Mouse (Mus musculus) spleen, postnatal 14 days (tissue): ENCODE data around the gene Slain1.

ENCODE experiments used
- DNase-seq, 2 experiments: peaks; one replicate each; pipeline ENCODE4 v3.0.0; 2021 to 2022; ENCODE audit warnings: low spot score in 2 of 2

Slain1 gene

DNA sequence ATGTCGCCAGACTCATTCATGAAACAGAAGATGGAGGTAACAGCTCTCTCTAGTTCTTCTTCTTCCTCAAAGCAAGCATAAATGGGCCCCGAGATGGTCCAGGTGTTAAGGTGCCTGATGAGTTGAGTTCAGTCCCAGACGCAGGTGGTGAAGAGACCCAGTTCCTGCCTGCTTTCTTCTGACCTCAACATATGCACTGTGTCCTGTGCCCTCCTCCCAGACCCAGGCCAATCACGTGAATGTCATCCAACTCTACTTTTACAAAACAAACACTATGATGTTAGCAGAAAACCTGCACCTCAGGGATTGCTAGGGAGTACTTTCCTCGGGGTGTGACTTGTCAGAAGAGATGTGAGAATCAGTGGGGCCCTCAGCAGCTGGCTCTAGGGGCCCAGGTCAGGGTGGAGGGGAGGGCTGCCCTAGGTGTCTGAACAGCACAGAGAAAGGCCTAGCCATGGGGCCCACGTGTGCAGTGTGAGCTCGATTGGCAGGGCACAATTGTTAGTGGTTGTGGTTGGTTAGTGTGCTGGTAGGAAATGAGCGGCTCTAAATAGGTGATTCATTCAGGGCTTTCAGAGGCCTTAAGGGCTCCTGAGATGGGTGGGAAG is 16.4 kb downstream of the Slain1 start:
- no peak for DNase-seq

DNA sequence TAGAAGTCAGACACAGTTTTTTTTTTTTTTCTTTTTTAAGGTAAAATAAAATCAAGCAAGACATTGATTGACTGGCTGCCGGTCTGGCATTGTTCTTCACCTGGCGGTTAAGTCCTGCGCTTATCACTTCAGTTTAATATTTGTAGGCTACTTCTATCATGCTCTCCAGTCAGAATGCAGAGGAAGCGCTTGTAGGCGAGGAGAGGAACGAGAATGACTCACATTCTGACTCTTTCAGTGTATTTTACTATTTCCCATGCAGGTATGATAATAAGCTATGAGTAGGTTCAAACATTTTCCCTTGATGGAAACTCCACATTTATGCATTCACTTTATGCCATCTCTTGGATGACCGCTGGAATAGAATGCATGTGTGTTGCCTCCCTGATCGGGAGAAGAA is 17.0 kb downstream of the Slain1 start:
- DNase-seq: no peak

DNA sequence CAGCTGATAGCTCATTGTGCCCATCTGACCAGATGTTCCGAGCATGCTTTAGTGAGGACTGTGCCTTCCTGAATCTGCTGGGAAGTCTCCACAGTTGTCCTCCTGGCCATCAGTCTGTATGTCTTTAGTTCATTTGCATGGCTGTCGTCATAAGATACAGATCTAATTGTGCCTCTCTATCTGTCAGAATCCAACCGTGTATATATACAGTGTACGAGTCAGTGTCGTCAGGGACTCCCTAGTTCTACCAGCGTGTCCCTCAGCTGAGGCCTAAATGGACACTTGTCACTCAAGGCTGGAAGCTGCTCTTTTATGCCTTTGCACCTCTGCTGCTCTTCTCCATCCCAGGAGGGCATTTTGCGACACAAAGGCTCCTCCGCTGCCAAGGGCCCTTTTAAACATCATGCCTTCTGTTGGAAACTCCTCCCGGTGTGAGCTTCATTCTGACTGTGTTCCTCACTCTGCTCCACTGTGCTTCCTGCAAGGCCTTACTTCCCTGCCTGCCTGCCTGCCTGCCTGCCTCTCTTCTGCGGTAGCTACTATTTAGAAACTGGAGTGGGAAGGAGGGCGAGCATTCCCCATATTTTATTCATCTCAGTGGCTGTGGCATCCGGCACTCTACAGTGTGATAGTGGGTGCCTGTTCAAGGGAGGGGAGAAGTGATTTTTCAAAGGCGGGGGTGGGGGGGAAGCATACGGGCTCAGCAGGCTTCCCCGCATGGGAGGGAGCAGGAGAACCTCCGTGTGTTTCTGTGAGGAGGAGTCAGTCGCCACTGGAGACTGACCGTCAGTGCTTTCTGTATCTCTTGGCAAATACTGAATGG is 29.6 kb downstream of the Slain1 start:
- DNase-seq: no peak

DNA sequence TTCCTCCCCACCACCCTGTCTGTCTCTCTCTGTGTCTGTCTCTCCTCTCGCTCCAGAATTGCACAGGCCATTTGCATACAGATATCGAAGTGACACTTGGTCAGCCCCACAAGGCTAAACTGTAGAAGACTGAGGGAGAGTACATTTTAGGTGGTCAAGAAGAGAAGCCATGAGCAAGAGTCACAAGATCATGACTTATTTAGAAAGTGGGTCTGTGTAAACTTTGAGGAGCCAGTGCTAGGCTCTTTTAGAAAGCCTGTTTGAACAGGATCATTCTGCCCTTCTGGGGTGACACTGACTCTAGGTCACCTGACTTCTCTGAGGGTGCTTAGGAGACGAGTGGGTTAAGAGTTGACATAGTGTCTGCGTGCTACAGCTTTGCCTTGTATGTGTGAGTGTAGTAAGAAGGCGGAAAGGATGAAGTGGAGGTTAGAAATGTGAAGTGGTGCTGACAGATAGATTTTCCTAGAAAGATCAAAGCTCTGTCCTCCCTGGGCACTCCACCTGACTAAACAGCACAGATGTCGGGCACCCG is 30.3 kb downstream of the Slain1 start:
- DNase-seq: no peak

DNA sequence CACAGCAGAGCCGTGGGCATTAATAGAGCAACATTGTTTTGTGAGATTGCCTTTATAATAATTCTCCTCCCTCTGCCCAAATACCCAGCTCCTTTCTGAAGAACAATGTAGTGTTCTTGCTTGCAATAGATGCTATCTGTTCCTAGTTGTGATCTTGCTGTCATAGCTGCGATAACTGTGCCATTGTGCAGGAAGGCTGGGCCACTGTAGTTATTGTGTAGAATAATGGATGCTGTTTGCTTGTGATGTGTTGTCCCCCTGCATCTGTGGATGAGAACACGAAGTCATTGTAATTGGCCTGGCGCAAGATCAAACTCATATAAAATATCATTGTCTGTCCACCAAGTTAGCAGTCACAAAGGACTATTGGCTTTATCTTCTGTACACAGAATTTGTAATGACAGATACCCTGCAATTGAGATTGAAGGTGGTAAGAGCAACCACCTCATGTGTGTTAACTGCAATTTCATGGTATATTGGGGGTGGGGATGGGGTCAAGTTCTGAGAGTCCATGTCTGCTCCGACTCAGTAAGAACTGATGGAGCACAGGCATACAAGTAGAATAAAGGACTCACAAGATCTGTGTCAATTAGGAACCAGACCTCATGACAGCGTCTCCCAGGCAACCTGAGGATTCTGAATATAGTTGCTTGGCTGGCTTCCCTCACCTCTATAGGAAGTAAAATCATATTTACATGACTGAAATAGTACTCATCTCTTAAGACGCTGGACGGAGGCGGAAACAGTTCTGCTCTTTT is 32.8 kb downstream of the Slain1 start:
- no peak for DNase-seq

DNA sequence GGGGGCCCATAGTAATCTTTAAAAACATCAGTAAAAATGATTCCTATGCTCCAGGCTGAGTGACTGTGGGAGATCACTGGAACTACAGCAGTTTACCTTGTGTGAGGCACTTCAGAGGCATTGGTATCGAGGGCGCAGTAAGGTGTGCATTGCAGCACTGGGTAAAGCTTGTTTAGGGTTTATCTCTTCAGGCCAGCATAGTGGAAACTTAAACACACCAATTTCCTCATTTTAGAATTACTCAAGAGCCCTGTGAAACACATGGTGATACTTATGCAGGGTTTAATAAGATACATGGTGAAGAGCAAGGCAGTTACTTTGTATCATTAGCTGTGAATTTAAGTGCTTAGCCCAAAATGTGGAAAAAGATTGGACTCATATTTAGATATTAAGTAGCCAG is 37.0 kb downstream of the Slain1 start:
- DNase-seq: no peak

DNA sequence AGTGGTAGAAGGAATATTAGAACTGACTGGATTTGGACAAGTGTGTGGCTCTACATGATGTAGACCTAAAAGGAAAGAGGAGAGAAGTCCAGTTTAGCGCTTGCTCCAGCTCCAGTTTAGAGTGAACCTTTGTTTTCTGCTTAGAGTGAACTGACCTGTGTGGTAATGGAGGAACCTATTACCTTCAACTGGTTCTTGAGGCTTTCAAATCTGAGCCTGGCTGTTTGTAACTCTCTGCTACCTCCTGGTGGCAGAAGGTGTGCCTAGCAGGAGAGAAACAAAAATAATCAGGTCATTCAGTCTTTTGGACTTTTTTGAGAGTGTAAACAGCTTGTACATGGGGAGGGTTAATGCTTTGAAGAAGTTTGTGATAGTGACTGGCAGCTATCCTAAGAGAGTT is 44.3 kb downstream of the Slain1 start:
- peak in 1 of 2 experiments; percentile 36 for DNase-seq

DNA sequence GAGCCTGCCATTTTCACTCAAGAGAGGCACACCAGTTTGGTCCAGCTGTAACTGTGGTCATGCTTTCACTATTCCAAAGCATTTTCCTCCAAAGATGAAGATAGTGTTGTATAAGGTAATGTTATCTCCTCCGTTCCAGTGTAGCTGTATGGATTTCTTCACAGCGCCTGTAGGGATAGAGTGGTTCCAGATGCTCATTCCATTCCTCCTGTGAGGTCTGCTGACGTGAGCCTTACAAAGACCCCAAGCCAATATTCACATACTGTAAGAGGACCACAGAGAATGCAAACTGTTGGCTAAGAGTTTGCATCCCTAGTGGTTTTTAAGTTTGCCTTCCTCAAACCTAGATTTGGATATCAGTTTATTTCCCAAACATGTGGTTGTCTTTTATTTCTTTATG is 45.6 kb downstream of the Slain1 start:
- DNase-seq: no peak

DNA sequence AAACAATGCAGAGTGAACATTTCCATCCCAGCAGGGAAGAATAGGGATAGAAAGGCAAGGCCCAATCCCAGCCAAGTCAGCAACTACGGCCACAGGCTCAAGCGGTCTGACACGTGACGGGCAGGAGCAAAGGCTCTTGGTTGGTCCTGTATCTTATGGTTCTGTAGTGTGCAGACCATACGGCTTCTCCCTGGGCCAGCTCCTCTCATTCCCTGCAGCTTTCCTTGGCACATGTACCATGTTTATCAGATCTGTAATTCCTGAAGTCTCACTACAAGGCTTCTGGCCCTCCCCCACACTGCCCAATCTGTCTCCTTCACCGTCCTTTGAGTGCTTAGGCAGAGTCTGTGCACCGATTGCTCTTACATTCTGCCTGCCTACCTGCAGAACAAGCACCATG is 47.1 kb downstream of the Slain1 start:
- no peak for DNase-seq

DNA sequence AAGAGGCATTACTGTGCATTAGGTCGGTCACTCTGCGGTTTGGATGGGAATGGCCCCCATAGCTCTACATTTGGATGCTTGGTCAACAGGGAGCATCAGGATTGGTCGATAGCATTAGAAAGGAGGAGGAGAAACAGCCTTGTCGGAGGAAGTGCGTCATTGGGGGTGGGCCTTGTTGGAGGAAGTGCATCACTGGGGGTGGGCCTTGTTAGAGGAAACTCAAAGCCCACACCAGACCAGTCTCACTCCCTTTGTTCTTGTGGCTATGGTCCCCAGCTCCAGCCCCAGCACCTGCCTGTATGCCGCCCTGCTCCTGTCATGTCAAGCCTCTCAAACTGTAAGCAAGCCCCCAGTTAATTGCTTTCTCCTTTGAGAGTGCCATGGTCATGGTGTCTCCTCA is 49.3 kb downstream of the Slain1 start:
- DNase-seq: no peak

DNA sequence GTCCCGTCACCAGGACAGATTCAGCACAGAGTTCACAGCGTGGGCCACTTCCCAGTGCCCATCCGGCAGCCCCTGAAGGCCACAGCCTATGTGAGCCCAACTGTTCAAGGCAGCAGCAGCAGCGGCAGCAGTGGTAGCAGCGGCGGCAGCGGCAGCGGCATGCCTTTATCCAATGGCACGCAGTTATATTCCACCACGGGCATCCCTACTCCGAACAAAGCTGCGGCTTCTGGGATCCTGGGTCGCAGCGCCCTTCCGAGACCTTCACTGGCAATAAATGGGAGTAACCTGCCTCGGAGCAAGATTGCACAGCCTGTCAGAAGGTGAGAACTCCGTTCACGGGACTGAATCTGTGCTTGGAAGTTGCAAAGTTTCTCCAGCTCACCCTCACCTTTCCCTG is 52.5 kb downstream of the Slain1 start:
- DNase-seq: no peak

DNA sequence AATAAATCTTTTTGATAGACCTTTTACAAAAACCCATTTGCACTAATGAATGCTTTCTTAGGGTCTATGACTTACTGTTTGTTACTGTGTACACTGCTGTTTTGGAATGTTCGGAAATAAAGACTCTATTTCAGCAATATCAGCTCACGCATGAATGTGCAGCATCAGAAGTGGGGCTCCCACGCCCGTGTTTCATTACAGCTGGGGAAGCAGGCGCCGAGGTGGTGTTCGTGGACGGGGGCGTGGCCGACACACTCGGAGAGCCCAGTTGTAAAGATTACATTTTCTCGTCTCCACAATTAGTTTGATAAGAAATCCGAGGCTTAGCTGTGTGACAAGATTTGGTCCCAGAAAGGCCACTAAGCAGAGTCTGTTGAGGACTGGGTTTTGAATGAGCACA is 54.7 kb downstream of the Slain1 start:
- DNase-seq: no peak

DNA sequence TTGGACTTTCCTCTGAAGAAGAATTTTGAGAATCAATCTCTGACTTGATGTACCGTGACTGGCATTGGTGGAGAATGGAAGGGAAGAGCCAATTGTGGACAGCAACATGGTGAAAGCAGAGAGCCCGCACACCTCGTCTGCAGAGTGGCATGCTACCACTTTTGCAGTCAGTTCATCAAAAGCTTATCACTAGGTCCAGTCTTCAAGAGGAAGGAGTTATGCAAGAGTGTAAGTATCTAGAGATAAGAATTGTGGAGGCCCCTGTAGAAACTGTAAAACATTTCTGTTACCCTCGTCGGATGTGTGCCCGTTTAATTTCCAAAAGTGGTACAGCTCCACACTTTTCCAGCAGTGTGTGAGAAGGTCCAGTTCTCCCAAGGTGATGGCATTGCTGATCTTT is 56.3 kb downstream of the Slain1 start:
- DNase-seq: no peak

DNA sequence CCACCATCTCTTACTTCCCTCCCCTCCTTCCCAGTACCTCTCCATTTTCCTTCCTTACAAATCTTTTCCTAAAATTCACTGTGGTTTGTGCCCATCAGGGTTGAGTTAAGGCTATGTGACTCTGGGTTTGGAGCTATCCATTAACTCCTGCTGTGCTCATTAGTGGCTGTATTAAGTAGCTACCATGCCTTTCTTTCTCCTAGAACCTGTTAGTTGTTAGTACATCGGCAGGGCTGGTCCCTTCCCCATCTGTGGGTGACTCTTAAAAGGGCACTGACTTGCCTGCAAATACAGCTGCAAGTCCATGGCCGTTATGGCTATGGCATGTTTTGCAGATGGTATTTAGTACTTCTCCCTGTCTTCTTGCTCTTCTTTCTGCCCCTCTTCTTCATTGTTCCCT is 58.6 kb downstream of the Slain1 start:
- DNase-seq: no peak

DNA sequence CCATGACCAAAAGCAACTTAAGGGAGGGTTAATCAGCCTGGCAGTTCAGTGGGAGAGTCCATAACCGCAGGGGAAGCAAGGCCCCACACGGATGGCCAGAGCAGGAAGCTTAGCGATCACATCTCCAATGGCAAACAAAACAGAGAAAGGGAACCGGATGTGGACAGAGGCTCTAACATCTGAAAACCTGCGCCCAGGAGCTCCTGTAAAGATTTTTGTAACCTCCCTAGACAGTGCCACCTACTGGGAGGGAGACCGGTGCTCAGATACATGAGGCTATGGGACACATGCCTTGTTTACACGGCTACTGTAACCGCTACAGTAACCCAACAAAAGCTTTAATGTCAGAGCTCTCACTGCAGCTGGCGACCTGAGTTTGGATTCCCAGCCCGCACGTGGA is 59.2 kb downstream of the Slain1 start:
- no peak for DNase-seq

DNA sequence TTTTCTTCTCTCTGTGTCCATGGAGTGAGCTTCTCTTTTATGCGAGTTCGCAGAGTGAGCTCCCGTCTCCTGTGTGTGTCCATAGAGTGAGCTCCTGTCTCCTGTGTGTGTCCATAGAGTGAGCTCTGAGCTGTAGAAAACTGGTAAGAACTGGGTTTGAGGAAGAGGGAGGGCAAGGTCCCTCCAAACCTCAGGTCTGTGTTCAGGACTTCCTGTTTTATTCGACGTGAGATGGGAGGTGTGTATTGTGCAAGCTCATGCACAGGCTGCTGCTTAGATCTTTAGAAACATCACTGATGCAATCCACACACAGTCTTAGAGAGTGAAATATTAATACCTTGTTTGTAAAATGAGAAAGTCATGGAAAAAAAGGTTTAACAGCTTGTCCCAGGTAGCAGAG is 63.0 kb downstream of the Slain1 start:
- no peak for DNase-seq

DNA sequence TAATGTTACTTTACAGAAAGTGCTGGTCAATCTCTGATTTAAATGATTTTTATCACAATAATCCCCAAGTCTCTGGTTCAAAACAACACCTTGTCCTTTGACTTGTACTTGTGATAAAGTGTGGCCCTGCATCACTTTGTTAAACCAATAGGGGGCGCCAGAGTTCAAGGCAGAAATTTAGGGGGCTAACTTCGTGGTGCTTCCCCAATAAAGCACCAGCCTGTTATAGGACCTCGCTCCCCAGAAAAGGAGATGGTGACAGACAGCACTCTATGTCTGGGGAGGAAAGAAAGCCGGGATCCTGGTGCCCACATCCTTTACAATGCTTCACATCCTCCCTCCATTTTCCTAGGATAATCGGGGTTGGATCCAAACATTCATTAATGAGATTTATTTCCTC is 67.5 kb downstream of the Slain1 start:
- DNase-seq: peak in 1 of 2 experiments; percentile 16

DNA sequence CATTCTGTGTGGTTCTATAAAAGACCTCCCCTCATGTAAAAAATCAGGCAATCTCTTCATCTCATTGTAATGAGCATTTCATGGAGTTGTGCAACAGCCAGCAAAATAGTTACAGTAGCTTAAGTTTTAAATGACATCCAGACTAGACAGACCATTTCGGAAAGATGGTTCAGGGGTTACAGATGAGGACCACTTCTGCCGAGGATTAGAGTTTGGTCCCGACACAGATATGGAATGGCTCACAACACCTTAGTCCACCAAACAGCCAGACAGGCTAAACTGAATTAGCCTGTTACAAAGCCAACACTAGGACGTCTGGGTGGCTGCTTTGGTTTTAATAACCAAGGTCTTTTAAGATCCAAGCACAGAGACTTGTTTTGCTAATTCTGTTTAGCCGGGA is 68.0 kb downstream of the Slain1 start:
- no peak for DNase-seq

DNA sequence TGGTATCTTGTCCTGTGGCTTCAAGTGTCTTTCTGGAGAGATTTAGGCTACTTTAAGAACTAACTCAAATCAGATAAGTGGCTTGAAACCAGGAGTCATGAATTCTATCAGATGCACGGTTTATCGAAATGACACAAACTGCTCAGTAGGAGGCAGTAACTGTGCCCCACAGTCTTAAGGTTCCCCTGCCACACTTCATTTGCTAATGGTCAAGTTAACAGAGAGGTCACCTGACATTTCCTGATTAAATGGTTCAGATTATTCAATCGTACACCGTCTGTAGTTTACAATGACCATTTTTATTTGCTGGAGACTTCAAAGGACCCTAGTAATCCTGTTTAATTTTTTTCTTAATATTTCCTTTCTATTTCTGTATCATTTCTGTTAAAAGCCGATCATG is 68.4 kb downstream of the Slain1 start:
- no peak for DNase-seq

DNA sequence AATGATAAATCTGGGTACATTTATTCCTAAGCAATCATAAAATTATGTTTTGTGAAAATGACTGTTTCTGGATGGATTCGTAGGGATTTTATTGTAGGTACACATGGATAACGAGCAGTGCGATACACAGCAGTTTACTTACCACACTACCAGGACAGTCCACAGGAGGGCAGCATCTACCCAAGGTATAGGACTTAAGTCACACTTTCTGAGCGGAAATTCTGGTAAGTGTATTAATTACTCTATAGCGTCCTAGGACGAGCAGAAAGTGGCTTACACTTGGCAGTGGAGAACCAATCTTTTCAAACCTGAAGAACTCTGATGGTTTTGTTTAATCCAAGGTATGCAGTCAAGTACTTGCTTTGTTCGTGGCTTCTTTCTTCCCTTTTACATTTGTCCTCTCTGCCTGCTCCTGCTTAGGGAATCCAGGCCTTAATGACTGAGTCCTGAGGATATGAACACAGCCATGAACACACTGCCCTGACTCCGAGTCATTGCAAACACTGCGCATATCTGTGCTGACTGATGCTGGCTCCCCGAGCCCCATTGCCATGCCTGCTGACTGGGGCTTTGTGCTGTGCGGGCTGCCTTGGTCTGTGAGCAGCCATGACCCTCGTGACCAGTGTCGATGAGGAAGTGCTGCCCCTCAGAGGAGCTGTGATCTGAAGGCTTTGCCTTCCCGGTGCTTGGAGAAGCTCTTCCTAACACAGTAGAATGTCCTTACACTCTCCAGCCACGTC is 69.0 kb downstream of the Slain1 start:
- peak; percentile 55 to 67 for DNase-seq

DNA sequence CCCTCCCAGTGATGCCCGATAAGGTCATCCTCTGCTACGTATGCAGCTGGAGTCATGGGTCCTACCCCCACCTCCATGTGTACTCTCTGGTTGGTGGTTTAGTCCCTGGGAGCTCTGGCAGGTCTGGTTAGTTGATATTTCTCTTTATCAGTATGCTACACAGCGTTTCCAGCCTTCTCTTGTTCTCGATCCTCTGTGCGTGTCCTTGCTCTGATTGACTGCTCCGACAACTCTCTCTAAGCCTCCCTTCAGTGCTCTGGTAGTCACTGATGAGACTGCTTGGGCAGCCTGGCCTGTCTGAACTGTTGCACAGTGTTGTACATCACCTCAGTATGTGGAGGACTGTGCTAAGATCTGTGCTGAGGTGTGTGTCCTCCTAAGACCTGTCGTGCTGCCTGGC is 70.1 kb downstream of the Slain1 start:
- no peak for DNase-seq
